Mouse (Mus musculus) intestine, postnatal 0 days (tissue): ENCODE results near the gene Kremen1. TPM values are rescaled to one million over a fixed set of nuclear protein-coding genes. Genes with fewer than 3 reads are reported as not detected.

Source experiments
- ATAC-seq: fragments of 200-750 bp; cut with Nextera tagmentation; 2 replicates; pipeline ENCODE4 v1.8.0; 2017; ENCODE audit warnings: mild to moderate bottlenecking, moderate TSS enrichment, moderate library complexity
- H3K27ac ChIP-seq: fragments of 300-500 bp; sonication (generic); 2 replicates; pipeline ENCODE4 v1.5.1; 2014; ENCODE audit warnings: mild to moderate bottlenecking, low read depth, low read length, moderate library complexity
- H3K27me3 ChIP-seq: fragments of 300-500 bp; sonication (generic); replicated peaks from 2 replicates; pipeline ENCODE4 v1.6.1; 2014; ENCODE audit warnings: low read length, mixed read lengths; ENCODE audit not compliant: control insufficient read depth, insufficient read depth
- H3K36me3 ChIP-seq: fragments of 300-500 bp; sonication (generic); 2 replicates; pipeline ENCODE4 v1.6.1; 2014; ENCODE audit warnings: mild to moderate bottlenecking, moderate library complexity; ENCODE audit not compliant: control insufficient read depth, insufficient read depth
- H3K4me1 ChIP-seq: fragments of 300-500 bp; sonication (generic); replicated peaks from 2 replicates; pipeline ENCODE4 v1.6.1; 2014; ENCODE audit warnings: antibody characterized with exemption, low read length, mixed read lengths; ENCODE audit not compliant: control insufficient read depth, insufficient read depth
- H3K4me2 ChIP-seq: fragments of 300-500 bp; sonication (generic); replicated peaks from 2 replicates; pipeline ENCODE4 v1.6.1; 2014; ENCODE audit warnings: low read depth, mild to moderate bottlenecking, moderate library complexity
- H3K4me3 ChIP-seq: fragments of 300-500 bp; sonication (generic); 2 replicates; pipeline ENCODE4 v1.5.1; 2014; ENCODE audit warnings: low read depth, low read length
- H3K9ac ChIP-seq: fragments of 300-500 bp; sonication (generic); 2 replicates; pipeline ENCODE4 v1.6.1; 2014; ENCODE audit warnings: mild to moderate bottlenecking, low read depth, low read length
- H3K9me3 ChIP-seq: fragments of 300-500 bp; sonication (generic); 2 replicates; pipeline ENCODE4 v1.6.1; 2016; ENCODE audit warnings: mixed run types; ENCODE audit not compliant: control insufficient read depth
- CTCF ChIP-seq: sonication (generic); IDR thresholded peaks from 2 replicates; pipeline ENCODE4 v1.5.1; 2016; ENCODE audit warnings: low read depth, mild to moderate bottlenecking, control low read depth, antibody characterized with exemption, moderate library complexity
- WGBS: fragments of 180-500 bp; shearing (Covaris S2); extraction: QIAGEN DNeasy Blood & Tissue Kit; methylation state at CpG from one replicate; pipeline ENCODE4 v1.1.7; 2014; 5-methylcytosine and 5-hydroxymethylcytosine counted together
- polyA plus RNA-seq: library from polyadenylated mRNA; unstranded; fragments of >200 nt; fragmentation: Nextera tagmentation; extraction: Ambion mirVana; gene quantifications from 2 replicates; pipeline ENCODE4 v1.2.1, GENCODE M21; 2015

Gene Kremen1
- polyA plus RNA-seq, 1 experiment from 2014 or later: 5.7 TPM

- Histone ChIP-seq H3K27me3 (no peaks in the 10 kb centered on the region), H3K27ac (no peak overlapping the region), H3K9ac (no peak overlapping the region), H3K9me3 (no peaks in the 10 kb centered on the region), H3K4me2 (peak overlapping the region; percentile 88), H3K4me3 (peak overlapping the region; percentile 96; the same call in 1 of the 2 replicates), H3K36me3 (no peaks in the 10 kb centered on the region), H3K4me1 (no peaks in the 10 kb centered on the region)
- TF ChIP-seq CTCF: no peak
- ATAC-seq: no peak
- WGBS: 49% methylated on average over 10 of the region's 10 CpGs
Measured at GRCm38 (mm10) chr11:5259944-5260598, 1.3 kb downstream of the Kremen1 start.

- no peak for TF ChIP-seq CTCF
- H3K4me1 ChIP-seq: no peaks in the 10 kb centered on the region; the same call in 1 of the 2 replicates
- H3K9me3 ChIP-seq: no peaks in the 10 kb centered on the region
- WGBS: 91% methylated on average over 6 of the region's 6 CpGs
- H3K27ac ChIP-seq: no peak overlapping the region
- no peaks in the 10 kb centered on the region for H3K36me3 ChIP-seq
- H3K4me2 ChIP-seq: no peak overlapping the region
- no peak overlapping the region for H3K4me3 ChIP-seq
- H3K9ac ChIP-seq: no peak overlapping the region
- no peak for ATAC-seq
- H3K27me3 ChIP-seq: no peaks in the 10 kb centered on the region
Measured at GRCm38 (mm10) chr11:5258036-5258435, 3.3 kb downstream of the Kremen1 start.

GRCm38 (mm10) chr11:5257151-5257862 is 4.1 kb downstream of the Kremen1 start:
- ATAC-seq: no peak
- H3K9ac ChIP-seq: no peak overlapping the region
- no peak overlapping the region for H3K4me3 ChIP-seq
- no peak overlapping the region for H3K4me2 ChIP-seq
- no peaks in the 10 kb centered on the region for H3K27me3 ChIP-seq
- no peaks in the 10 kb centered on the region; the same call in 1 of the 2 replicates for H3K4me1 ChIP-seq
- no peaks in the 10 kb centered on the region for H3K9me3 ChIP-seq
- WGBS: 75% methylated on average over 13 of the region's 13 CpGs
- TF ChIP-seq CTCF: no peak
- H3K27ac ChIP-seq: no peak overlapping the region
- H3K36me3 ChIP-seq: no peaks in the 10 kb centered on the region

- H3K27ac ChIP-seq: no peak overlapping the region
Measured at GRCm38 (mm10) chr11:5255509-5256014, 5.8 kb downstream of the Kremen1 start.

GRCm38 (mm10) chr11:5254016-5254415 is 7.3 kb downstream of the Kremen1 start:
- Histone ChIP-seq H3K36me3 (no peaks in the 10 kb centered on the region; the same call in 1 of the 2 replicates), H3K4me1 (no peaks in the 10 kb centered on the region; the same call in 1 of the 2 replicates), H3K4me2 (no peak overlapping the region), H3K27ac (no peak overlapping the region), H3K27me3 (no peaks in the 10 kb centered on the region), H3K9ac (no peak overlapping the region), H3K9me3 (no peaks in the 10 kb centered on the region), H3K4me3 (no peak overlapping the region)
- TF ChIP-seq CTCF: no peak
- WGBS: 59% methylated on average over 2 of the region's 2 CpGs
- no peak for ATAC-seq

More at GRCm38 (mm10) chr11:5255509-5256014, 5.8 kb downstream of the Kremen1 start:
- no peaks in the 10 kb centered on the region; the same call in 1 of the 2 replicates for H3K36me3 ChIP-seq
- H3K27me3 ChIP-seq: no peaks in the 10 kb centered on the region
- H3K4me3 ChIP-seq: no peak overlapping the region
- no peak for ATAC-seq
- 72% methylated on average over 9 of the region's 9 CpGs for WGBS
- TF ChIP-seq CTCF: no peak
- no peak overlapping the region for H3K4me2 ChIP-seq
- no peak overlapping the region for H3K9ac ChIP-seq
- H3K9me3 ChIP-seq: no peaks in the 10 kb centered on the region
- no peaks in the 10 kb centered on the region; the same call in 1 of the 2 replicates for H3K4me1 ChIP-seq

GRCm38 (mm10) chr11:5253528-5253927 is 7.8 kb downstream of the Kremen1 start:
- no peak for ATAC-seq
- WGBS: 38% methylated on average over 3 of the region's 3 CpGs
- Histone ChIP-seq H3K9ac (no peak overlapping the region), H3K4me3 (no peak overlapping the region), H3K27me3 (no peaks in the 10 kb centered on the region), H3K36me3 (no peaks in the 10 kb centered on the region; the same call in 1 of the 2 replicates), H3K27ac (no peak overlapping the region), H3K9me3 (no peaks in the 10 kb centered on the region), H3K4me2 (no peak overlapping the region), H3K4me1 (no peaks in the 10 kb centered on the region; the same call in 1 of the 2 replicates)
- no peak for TF ChIP-seq CTCF
